Mouse (Mus musculus) MEL (cell line): Measurements from ENCODE around the gene Abca12. TPM values are rescaled to one million over a fixed set of nuclear protein-coding genes. Genes with fewer than 3 reads are reported as not detected.

Experiments
- DNase-seq: peaks from one replicate; pipeline ENCODE4 v3.0.0; 2011; ENCODE audit warnings: low read depth, low spot score
- H3K27ac ChIP-seq: 2 replicates; pipeline ENCODE4 v1.5.1; 2012; ENCODE audit warnings: low read depth, mild to moderate bottlenecking, control low read depth, low read length, moderate library complexity; ENCODE audit not compliant: control insufficient read depth
- H3K27me3 ChIP-seq, 2 experiments: fragments of 150-350 bp in 1 of 2; sonication (generic) in 1 of 2; 2 replicates each; pipeline ENCODE4 v1.6.1; 2012; ENCODE audit warnings: low read length in 2 of 2, mild to moderate bottlenecking in 2 of 2, improper control_type of control experiment in 1 of 2, moderate library complexity in 1 of 2; ENCODE audit not compliant: insufficient read depth in 2 of 2, control insufficient read depth in 1 of 2
- H3K36me3 ChIP-seq, 2 experiments: 2 replicates each; pipeline ENCODE4 v1.6.1; 2012 to 2014; ENCODE audit warnings: low read length in 2 of 2, improper control_type of control experiment in 1 of 2, inconsistent platforms in 1 of 2, mild to moderate bottlenecking in 1 of 2; ENCODE audit not compliant: insufficient read depth in 2 of 2, control insufficient read depth in 1 of 2
- H3K4me1 ChIP-seq, 2 experiments: fragments of 150-350 bp in 1 of 2; sonication (generic) in 1 of 2; 2 replicates each; pipeline ENCODE4 v1.6.1; 2012; ENCODE audit warnings: low read length in 2 of 2, improper control_type of control experiment in 1 of 2, mild to moderate bottlenecking in 1 of 2; ENCODE audit not compliant: insufficient read depth in 2 of 2, control insufficient read depth in 1 of 2
- H3K4me3 ChIP-seq, 2 experiments: fragments of 150-350 bp in 1 of 2; sonication (generic) in 1 of 2; 2 replicates each; pipeline ENCODE4 v1.5.1; 2012; ENCODE audit warnings: low read depth in 2 of 2, low read length in 2 of 2, mild to moderate bottlenecking in 2 of 2, moderate library complexity in 2 of 2, control low read depth in 1 of 2, improper control_type of control experiment in 1 of 2; ENCODE audit not compliant: control insufficient read depth in 1 of 2, insufficient read depth in 1 of 2
- H3K79me2 ChIP-seq: 2 replicates; pipeline ENCODE4 v1.6.1; 2012; ENCODE audit warnings: mild to moderate bottlenecking, low read length, moderate library complexity; ENCODE audit not compliant: control insufficient read depth, poor library complexity, insufficient read depth
- H3K9ac ChIP-seq: 2 replicates; pipeline ENCODE4 v1.6.1; 2012; ENCODE audit warnings: low read depth, mild to moderate bottlenecking, control low read depth, low read length, moderate library complexity; ENCODE audit not compliant: control insufficient read depth, poor library complexity, severe bottlenecking
- H3K9me3 ChIP-seq: fragments of 150-350 bp; sonication (generic); replicated peaks from 2 replicates; pipeline ENCODE4 v1.6.1; 2012; ENCODE audit warnings: mild to moderate bottlenecking, low read length, improper control_type of control experiment, moderate library complexity; ENCODE audit not compliant: insufficient read depth
- CHD1 ChIP-seq: IDR thresholded peaks from 2 replicates; pipeline ENCODE4 v1.6.1; 2012; ENCODE audit warnings: low read depth, mild to moderate bottlenecking, inconsistent platforms, low read length, improper control_type of control experiment
- CHD2 ChIP-seq: IDR thresholded peaks from 2 replicates; pipeline ENCODE4 v1.6.1; 2011; ENCODE audit warnings: low read length, improper control_type of control experiment
- CTCF ChIP-seq, 3 experiments: IDR thresholded peaks in 2 of 3; conservative IDR thresholded peaks in 1 of 3; 2 replicates each; pipeline ENCODE4 v1.5.1; 2011 to 2012; ENCODE audit warnings: low read length in 3 of 3, low read depth in 2 of 3, mild to moderate bottlenecking in 2 of 3, improper control_type of control experiment in 1 of 3, inconsistent platforms in 1 of 3, mixed read lengths in 1 of 3, moderate library complexity in 1 of 3; ENCODE audit not compliant: control insufficient read depth in 1 of 3, insufficient read depth in 1 of 3, poor library complexity in 1 of 3, severe bottlenecking in 1 of 3
- ELF1 ChIP-seq: IDR thresholded peaks from 2 replicates; pipeline ENCODE4 v1.6.1; 2014; ENCODE audit warnings: low read depth, mild to moderate bottlenecking, inconsistent platforms, low read length, improper control_type of control experiment, moderate library complexity
- EP300 ChIP-seq, 2 experiments: IDR thresholded peaks; 2 replicates each; pipeline ENCODE4 v1.6.1; 2011; ENCODE audit warnings: improper control_type of control experiment in 2 of 2, low read length in 2 of 2, low read depth in 1 of 2, mild to moderate bottlenecking in 1 of 2
- ETS1 ChIP-seq: IDR thresholded peaks from 2 replicates; pipeline ENCODE4 v1.6.1; 2012; ENCODE audit warnings: low read depth, mild to moderate bottlenecking, inconsistent platforms, low read length, improper control_type of control experiment, moderate library complexity
- GATA1 ChIP-seq: IDR thresholded peaks from 2 replicates; pipeline ENCODE4 v1.6.1; 2011; ENCODE audit warnings: low read depth, low read length, improper control_type of control experiment
- HCFC1 ChIP-seq: IDR thresholded peaks from 2 replicates; pipeline ENCODE4 v1.6.1; 2012; ENCODE audit warnings: low read depth, mild to moderate bottlenecking, inconsistent platforms, low read length, improper control_type of control experiment, moderate library complexity
- JUND ChIP-seq: IDR thresholded peaks from 2 replicates; pipeline ENCODE4 v1.6.1; 2011; ENCODE audit warnings: low read depth, mild to moderate bottlenecking, improper control_type of control experiment, low read length
- KAT2A ChIP-seq: conservative IDR thresholded peaks from 2 replicates; pipeline ENCODE4 v1.6.1; 2012; ENCODE audit warnings: low read depth, low read length, improper control_type of control experiment, inconsistent platforms
- MAX ChIP-seq: IDR thresholded peaks from 2 replicates; pipeline ENCODE4 v1.6.1; 2011; ENCODE audit warnings: low read length, improper control_type of control experiment
- MAZ ChIP-seq: IDR thresholded peaks from 2 replicates; pipeline ENCODE4 v1.6.1; 2012; ENCODE audit warnings: low read depth, mild to moderate bottlenecking, inconsistent platforms, low read length, improper control_type of control experiment
- MXI1 ChIP-seq: IDR thresholded peaks from 2 replicates; pipeline ENCODE4 v1.6.1; 2011; ENCODE audit warnings: mild to moderate bottlenecking, low read depth, low read length, improper control_type of control experiment
- MYC ChIP-seq: IDR thresholded peaks from 2 replicates; pipeline ENCODE4 v1.6.1; 2011; ENCODE audit warnings: low read depth, mild to moderate bottlenecking, low read length, improper control_type of control experiment, moderate library complexity
- NELFE ChIP-seq: IDR thresholded peaks from 2 replicates; pipeline ENCODE4 v1.6.1; 2011; ENCODE audit warnings: low read depth, low read length, improper control_type of control experiment
- POLR2AphosphoS2 ChIP-seq: IDR thresholded peaks from 2 replicates; pipeline ENCODE4 v1.6.1; 2011; ENCODE audit warnings: low read length, improper control_type of control experiment
- SMC3 ChIP-seq: IDR thresholded peaks from 2 replicates; pipeline ENCODE4 v1.6.1; 2011; ENCODE audit warnings: low read depth, low read length, improper control_type of control experiment
- TBP ChIP-seq: IDR thresholded peaks from 2 replicates; pipeline ENCODE4 v1.8.0; 2011; ENCODE audit warnings: low read depth, low read length, improper control_type of control experiment
- UBTF ChIP-seq: IDR thresholded peaks from 2 replicates; pipeline ENCODE4 v1.6.1; 2012; ENCODE audit warnings: low read depth, mild to moderate bottlenecking, inconsistent platforms, low read length, improper control_type of control experiment, moderate library complexity, borderline replicate concordance; ENCODE audit not compliant: insufficient read depth
- ZC3H11A ChIP-seq: IDR thresholded peaks from 2 replicates; pipeline ENCODE4 v1.6.1; 2012; ENCODE audit warnings: low read depth, mild to moderate bottlenecking, inconsistent platforms, low read length, improper control_type of control experiment
- ZKSCAN1 ChIP-seq: IDR thresholded peaks from 2 replicates; pipeline ENCODE4 v1.6.1; 2012; ENCODE audit warnings: low read depth, mild to moderate bottlenecking, inconsistent platforms, low read length, improper control_type of control experiment, moderate library complexity
- ZNF384 ChIP-seq: IDR thresholded peaks from 2 replicates; pipeline ENCODE4 v1.6.1; 2012; ENCODE audit warnings: low read depth, mild to moderate bottlenecking, inconsistent platforms, low read length, improper control_type of control experiment
- polyA plus RNA-seq, 2 experiments: library from polyadenylated mRNA; stranded (reverse) in 1 of 2; unstranded in 1 of 2; fragments of >175 nt in 1 of 2; fragments of >200 nt in 1 of 2; gene quantifications; 2 replicates each; pipeline versions ENCODE4 v1.2.1 to v1.2.4; 2012; ENCODE audit warnings: low replicate concordance in 2 of 2, low read depth in 1 of 2; ENCODE audit not compliant: insufficient read length in 2 of 2, insufficient read depth in 1 of 2, missing spikeins in 1 of 2
- total RNA-seq: library from RNA; depleted of rRNA; stranded (reverse); fragments of 300-350 nt; gene quantifications from 2 replicates; pipeline ENCODE4 v1.2.3, GENCODE M21; 2012

The Abca12 gene
- total and polyA plus RNA-seq, 3 experiments = not detected

- H3K9ac ChIP-seq = no peak overlapping the region
- H3K9me3 ChIP-seq = no peaks in the 10 kb centered on the region
- TF ChIP-seq KAT2A (no peak), UBTF (no peak), MAZ (no peak), JUND (no peak), ELF1 (no peak), NELFE (no peak), MAX (no peak), TBP (no peak), ZC3H11A (no peak), GATA1 (no peak), ETS1 (no peak), CHD1 (no peak)
- TF ChIP-seq, all 39 proteins: peak for 0
- Histone ChIP-seq H3K79me2 (no peaks in the 10 kb centered on the region), H3K4me1 (no peaks in the 10 kb centered on the region), H3K27ac (no peak overlapping the region), H3K27me3 (no peaks in the 10 kb centered on the region), H3K36me3 (no peaks in the 10 kb centered on the region), H3K4me3 (no peak overlapping the region)
- no peak for DNase-seq
Measured at GRCm38 (mm10) chr1:71397635-71398034, 17.1 kb downstream of the Abca12 start.

- Histone ChIP-seq H3K4me3 (no peak overlapping the region), H3K79me2 (no peaks in the 10 kb centered on the region), H3K27ac (no peak overlapping the region), H3K9me3 (no peaks in the 10 kb centered on the region), H3K9ac (no peak overlapping the region), H3K4me1 (no peaks in the 10 kb centered on the region), H3K36me3 (no peaks in the 10 kb centered on the region), H3K27me3 (no peaks in the 10 kb centered on the region)
- no peak for TF ChIP-seq CHD2
- TF ChIP-seq EP300 (IDR thresholded peaks at IDR 0.05; ENCODE audit: low read depth in 1 of 2, low read length in 2 of 2) = no peak
- no peak for TF ChIP-seq NELFE
- TF ChIP-seq MAZ = no peak
- no peak for TF ChIP-seq KAT2A
- no peak for TF ChIP-seq POLR2AphosphoS2
- TF ChIP-seq ZNF384 = no peak
- no peak for TF ChIP-seq CTCF (IDR thresholded peaks at IDR 0.05 in 2 of 3, conservative IDR thresholded peaks at IDR 0.05 in 1 of 3; ENCODE audit: control insufficient read depth in 1 of 3, insufficient read depth in 1 of 3, low read depth in 2 of 3, low read length in 3 of 3, poor library complexity in 1 of 3, severe bottlenecking in 1 of 3)
- no peak for TF ChIP-seq SMC3
- no peak for TF ChIP-seq ZKSCAN1
- no peak for TF ChIP-seq TBP
- no peak for TF ChIP-seq ETS1
- TF ChIP-seq UBTF = no peak
- TF ChIP-seq MXI1 = no peak
- TF ChIP-seq HCFC1 = no peak
- TF ChIP-seq ELF1 = no peak
- TF ChIP-seq MYC = no peak
- DNase-seq = no peak
Measured at GRCm38 (mm10) chr1:71396105-71396504, 18.6 kb downstream of the Abca12 start.
